Mouse (Mus musculus) left cerebral cortex, adult 8-10 months (tissue): ENCODE measurements at regions not wholly inside any gene's neighbourhood (a gene's known extent, or its start where the extent isn't known, plus 50 kb on each side); places are given as distances from the start of the nearest gene placed in this dataset.
"Not testable (repeated sequence)": the region's sequence is repeated elsewhere in the genome, so short reads cannot be mapped to it uniquely, and the experiment has no call there.

ENCODE experiments used
- DNase-seq, 2 experiments: peaks; one replicate each; pipeline ENCODE4 v3.0.0; 2022; ENCODE audit warnings: low spot score in 2 of 2

GRCm38 (mm10) chr10:126386430-126386829 is 420.5 kb downstream of the Lrig3 start:
- DNase-seq = no peak

- DNase-seq = no peak
Measured at GRCm38 (mm10) chr10:126385644-126386043, 419.7 kb downstream of the Lrig3 start.

GRCm38 (mm10) chr10:126380381-126380780 is 414.4 kb downstream of the Lrig3 start:
- DNase-seq = no peak

- no peak for DNase-seq
Measured at GRCm38 (mm10) chr10:126379239-126379638, 413.3 kb downstream of the Lrig3 start.

- no peak for DNase-seq
Measured at GRCm38 (mm10) chr10:126373906-126374305, 407.9 kb downstream of the Lrig3 start.

GRCm38 (mm10) chr10:126371881-126372280 is 405.9 kb downstream of the Lrig3 start:
- DNase-seq = no peak

GRCm38 (mm10) chr10:126349076-126349475 is 383.1 kb downstream of the Lrig3 start:
- no peak for DNase-seq

- DNase-seq = no peak
Measured at GRCm38 (mm10) chr10:126337426-126337825, 371.5 kb downstream of the Lrig3 start.

GRCm38 (mm10) chr10:126333786-126334185 is 367.8 kb downstream of the Lrig3 start:
- no peak for DNase-seq

GRCm38 (mm10) chr10:126330305-126330969 is 364.5 kb downstream of the Lrig3 start:
- peak; percentile 70 to 76 for DNase-seq

- DNase-seq = no peak
Measured at GRCm38 (mm10) chr10:126320831-126321230, 354.9 kb downstream of the Lrig3 start.

GRCm38 (mm10) chr10:126319795-126320194 is 353.8 kb downstream of the Lrig3 start:
- DNase-seq = no peak

GRCm38 (mm10) chr10:126299962-126300361 is 334.0 kb downstream of the Lrig3 start:
- DNase-seq = no peak

- no peak for DNase-seq
Measured at GRCm38 (mm10) chr10:126298211-126298610, 332.2 kb downstream of the Lrig3 start.

GRCm38 (mm10) chr10:126295853-126296252 is 329.9 kb downstream of the Lrig3 start:
- no peak for DNase-seq

- DNase-seq = no peak
Measured at GRCm38 (mm10) chr10:126291765-126292164, 325.8 kb downstream of the Lrig3 start.

GRCm38 (mm10) chr10:126285096-126285495 is 319.1 kb downstream of the Lrig3 start:
- DNase-seq = not testable (repeated sequence)

GRCm38 (mm10) chr10:126270376-126270775 is 304.4 kb downstream of the Lrig3 start:
- no peak for DNase-seq

- DNase-seq = no peak
Measured at GRCm38 (mm10) chr10:126267321-126267998, 301.5 kb downstream of the Lrig3 start.

GRCm38 (mm10) chr10:126257171-126257570 is 291.2 kb downstream of the Lrig3 start:
- no peak for DNase-seq

GRCm38 (mm10) chr10:126254198-126254597 is 288.2 kb downstream of the Lrig3 start:
- DNase-seq = no peak

GRCm38 (mm10) chr10:126249176-126249575 is 283.2 kb downstream of the Lrig3 start:
- no peak for DNase-seq

GRCm38 (mm10) chr10:126243051-126243450 is 277.1 kb downstream of the Lrig3 start:
- DNase-seq = no peak
